In the genomic region with DNA sequence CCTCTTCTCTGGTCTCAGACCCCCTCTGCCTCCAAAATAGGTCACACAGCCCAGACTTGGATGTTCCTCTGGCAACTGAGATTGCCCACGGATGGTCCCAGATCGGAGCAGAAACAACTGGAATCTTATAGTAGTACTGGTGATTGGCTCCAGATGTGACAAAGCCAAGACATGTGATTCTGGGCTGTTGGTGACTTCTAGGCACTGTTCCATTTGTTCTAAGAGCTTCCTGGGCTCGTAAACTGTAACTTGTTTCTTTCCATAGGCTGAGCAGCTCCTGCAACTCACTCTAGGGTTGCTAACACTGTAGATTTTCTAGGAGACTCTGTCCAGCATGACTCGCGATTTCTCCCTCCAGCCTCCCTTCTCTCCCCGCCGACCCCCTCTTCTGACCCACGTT, we compare ENCODE assay signal across 33 mouse cellular contexts. TPM values are rescaled to one million over a fixed set of nuclear protein-coding genes. Genes with fewer than 3 reads are reported as not detected.
DNase-seq lines count a peak whose midpoint lies in the region; ATAC-seq and TF ChIP-seq lines count a peak whose summit lies in the region.
"Had no signal": no experiment of that assay in that cellular context is flagged by ENCODE, and none has a peak within 500 bp of the region (broad histone marks: within the 10 kb centered on the region; RNA-seq: fewer than 3 reads in every experiment).

No protein-coding gene starts in this region.

- ATAC-seq in limb, embryonic 14.5 days (ENCODE audit: low FRiP score, low read depth), result no peak
- ATAC-seq: CD4-positive, CD25-positive, alpha-beta regulatory T cell, adult 4 months; forebrain, embryonic 14.5 days; intestine, postnatal 0 days; Patski had no signal

- in situ Hi-C loops in ES-E14 (cut with MboI; ENCODE audit: low sequenced_read_pairs in 2 of 2, unreplicated experiment in 2 of 2), result no loop called here

- H3K27me3 ChIP-seq in heart, embryonic 10.5 days (ENCODE audit: insufficient read depth, poor library complexity, severe bottlenecking), result peaks cover 6% of the 10 kb centered on the region; the same call in 1 of the 2 replicates
- H3K27me3 ChIP-seq in limb, embryonic 14.5 days (ENCODE audit: control insufficient read depth, insufficient read depth, low read length), result peaks cover 11% of the 10 kb centered on the region; the same call in 1 of the 2 replicates
- H3K27me3 ChIP-seq in limb, embryonic 10.5 days (ENCODE audit: low read depth, poor library complexity, severe bottlenecking), result peaks cover 20% of the 10 kb centered on the region
- H3K27me3 ChIP-seq: hindbrain, embryonic 15.5 days; Patski had no signal

- H3K4me2 ChIP-seq in limb, embryonic 14.5 days (replicated peaks; ENCODE audit: low read depth, low read length, severe bottlenecking), result no peak overlapping the region
- H3K4me2 ChIP-seq: embryonic facial prominence, embryonic 12.5 days; heart, embryonic 11.5 days; hindbrain, embryonic 12.5 days; hindbrain, embryonic 15.5 days had no signal

- no peak overlapping the region for H3K27ac ChIP-seq in heart, embryonic 10.5 days
- no peak overlapping the region for H3K27ac ChIP-seq in limb, embryonic 14.5 days (replicated peaks; ENCODE audit: low read depth, low read length)
- H3K27ac ChIP-seq in limb, embryonic 10.5 days, result no peak overlapping the region
- no peak overlapping the region for H3K27ac ChIP-seq in ES-E14 (ENCODE audit: insufficient read depth, low read depth, low read length, poor library complexity, severe bottlenecking)
- 0 out of 2 replicates have a peak overlapping the region, but pooled peaks have one; percentile 26 for H3K27ac ChIP-seq in brown adipose tissue, adult 24 weeks (replicated peaks; ENCODE audit: low read depth, low read length)
- H3K27ac ChIP-seq: embryonic facial prominence, embryonic 12.5 days; forebrain, embryonic 10.5 days; hindbrain, embryonic 12.5 days; hindbrain, embryonic 15.5 days had no signal

- 65% methylated on average over 8 of the region's 8 CpGs for WGBS in heart, embryonic 10.5 days
- 38% methylated on average over 8 of the region's 8 CpGs for WGBS in limb, embryonic 14.5 days
- WGBS in limb, embryonic 10.5 days, result 65% methylated on average over 8 of the region's 8 CpGs

- peaks cover 39% of the 10 kb centered on the region for H3K4me1 ChIP-seq in heart, embryonic 10.5 days
- H3K4me1 ChIP-seq in limb, embryonic 14.5 days (ENCODE audit: control insufficient read depth, insufficient read depth, low read length), result peaks cover 25% of the 10 kb centered on the region
- peaks cover 22% of the 10 kb centered on the region for H3K4me1 ChIP-seq in limb, embryonic 10.5 days
- H3K4me1 ChIP-seq in ES-E14 (ENCODE audit: control insufficient read depth in 2 of 2, insufficient read depth in 2 of 2, low read length in 2 of 2, poor library complexity in 1 of 2), result peaks cover 0 to 5% of the 10 kb centered on the region in 2 experiments; a peak in 1 of 4 replicates
- H3K4me1 ChIP-seq in brown adipose tissue, adult 24 weeks (ENCODE audit: control insufficient read depth, insufficient read depth, insufficient read length, low read length), result peaks cover 13% of the 10 kb centered on the region

- peak; percentile 55 for DNase-seq in heart, embryonic 10.5 days (ENCODE audit: low spot score)
- DNase-seq in heart, adult 8-10 months (ENCODE audit: low spot score), result no peak
- DNase-seq in limb, embryonic 14.5 days (ENCODE audit: low spot score), result peak; percentile 70
- DNase-seq in limb, embryonic 10.5 days (ENCODE audit: low spot score), result no peak
- DNase-seq in ES-E14 (ENCODE audit: low read depth, low spot score), result no peak
- DNase-seq in urinary bladder, adult 2 months (ENCODE audit: low spot score), result no peak
- no peak for DNase-seq in adrenal gland, postnatal 4 days (ENCODE audit: low spot score in 2 of 2)
- DNase-seq: adrenal gland, adult 2 months; adrenal gland, postnatal 14 days; cerebellum, adult 18-20 months; cerebellum, adult 9-10 months; cerebellum, postnatal 14 days; gastrocnemius, postnatal 25 days; heart, adult 18-20 months had no signal

- no peaks in the 10 kb centered on the region for H3K9me3 ChIP-seq in heart, embryonic 10.5 days
- no peaks in the 10 kb centered on the region for H3K9me3 ChIP-seq in limb, embryonic 14.5 days (ENCODE audit: control insufficient read depth, low read length)
- H3K9me3 ChIP-seq in limb, embryonic 10.5 days (replicated peaks), result no peaks in the 10 kb centered on the region
- no peaks in the 10 kb centered on the region for H3K9me3 ChIP-seq in ES-E14 (ENCODE audit: control insufficient read depth, insufficient read depth, low read depth, low read length)
- H3K9me3 ChIP-seq: embryonic facial prominence, embryonic 12.5 days; forebrain, embryonic 10.5 days; hindbrain, embryonic 12.5 days; hindbrain, embryonic 15.5 days had no signal

- TF ChIP-seq POLR2A in limb, embryonic 14.5 days (IDR thresholded peaks at IDR 0.05; ENCODE audit: borderline replicate concordance, extremely low read depth, insufficient read depth, insufficient read length), result no peak

- H3K9ac ChIP-seq in limb, embryonic 14.5 days (ENCODE audit: low read depth, low read length, severe bottlenecking), result no peak overlapping the region
- H3K9ac ChIP-seq in ES-E14 (ENCODE audit: insufficient read depth, low read depth, low read length, poor library complexity, severe bottlenecking), result no peak overlapping the region
- H3K9ac ChIP-seq: embryonic facial prominence, embryonic 12.5 days; hindbrain, embryonic 12.5 days; hindbrain, embryonic 15.5 days had no signal

- no peak overlapping the region for H3K4me3 ChIP-seq in heart, embryonic 10.5 days
- no peak overlapping the region for H3K4me3 ChIP-seq in limb, embryonic 14.5 days (replicated peaks; ENCODE audit: low read length)
- no peak overlapping the region for H3K4me3 ChIP-seq in limb, embryonic 10.5 days
- no peak overlapping the region for H3K4me3 ChIP-seq in ES-E14 (ENCODE audit: insufficient read depth in 1 of 2, low read depth in 1 of 2, low read length in 2 of 2, poor library complexity in 1 of 2, severe bottlenecking in 1 of 2)
- no peak overlapping the region for H3K4me3 ChIP-seq in brown adipose tissue, adult 24 weeks (ENCODE audit: insufficient read depth, low read depth, low read length)
- H3K4me3 ChIP-seq: embryonic facial prominence, embryonic 12.5 days; forebrain, embryonic 10.5 days; hindbrain, embryonic 12.5 days; hindbrain, embryonic 15.5 days had no signal

- no peaks in the 10 kb centered on the region for H3K36me3 ChIP-seq in heart, embryonic 10.5 days
- no peaks in the 10 kb centered on the region for H3K36me3 ChIP-seq in limb, embryonic 14.5 days (ENCODE audit: control insufficient read depth, insufficient read depth, low read length)
- H3K36me3 ChIP-seq in limb, embryonic 10.5 days, result no peaks in the 10 kb centered on the region
- H3K36me3 ChIP-seq in ES-E14 (ENCODE audit: control insufficient read depth, insufficient read depth, low read length, poor library complexity, severe bottlenecking), result no peaks in the 10 kb centered on the region
- H3K36me3 ChIP-seq: embryonic facial prominence, embryonic 12.5 days; forebrain, embryonic 10.5 days; hindbrain, embryonic 12.5 days; hindbrain, embryonic 15.5 days had no signal

TF ChIP-seq in ES-E14, 5 proteins besides CTCF, POLR2A, EP300 and RAD21:
- TF ChIP-seq CHD2 (IDR thresholded peaks at IDR 0.05; ENCODE audit: low read depth, low read length), result no peak
- TF ChIP-seq MAFK (IDR thresholded peaks at IDR 0.05; ENCODE audit: insufficient read depth, low read depth, low read length), result 0 out of 2 replicates have a peak, but pooled peaks have one; percentile 21
- no peak for TF ChIP-seq ZNF384 (IDR thresholded peaks at IDR 0.05; ENCODE audit: low read depth, low read length)
- TF ChIP-seq HCFC1 (IDR thresholded peaks at IDR 0.05; ENCODE audit: borderline replicate concordance, insufficient read depth, low read length), result no peak
- no peak for TF ChIP-seq ZC3H11A (IDR thresholded peaks at IDR 0.05; ENCODE audit: borderline replicate concordance, low read depth, low read length)

RNA-seq across cellular contexts. Expression of gene F3, which starts 4.7 kb away (rescaled TPM):
- 9.2 TPM in 2 replicates for polyA plus RNA-seq in heart, embryonic 10.5 days (2016; fragmentation: Nextera tagmentation; extraction: Ambion mirVana)
- total RNA-seq in heart, adult 8-10 months (2022), result 10 to 100 TPM; 21.5 to 33.6 (median 24.0) TPM
- 8.2 and 8.3 TPM in 2 replicates for polyA plus RNA-seq in limb, embryonic 14.5 days (2012; rRNA removed)
- polyA plus RNA-seq in limb, embryonic 14.5 days (2014; fragmentation: Nextera tagmentation; extraction: Ambion mirVana), result 14.0 and 16.5 TPM in 2 replicates
- polyA plus RNA-seq in limb, embryonic 10.5 days (2016; fragmentation: Nextera tagmentation; extraction: Ambion mirVana), result 5.0 and 5.3 TPM in 2 replicates
- total RNA-seq in ES-E14 (2012; rRNA removed), result 28.4 and 57.8 TPM in 2 replicates
- 32.7 and 54.0 TPM in 2 replicates for polyA plus RNA-seq in brown adipose tissue, adult 24 weeks (2012; ENCODE audit: insufficient read depth, insufficient read length, missing spikeins)
- polyA plus RNA-seq in urinary bladder, adult 2 months (2012; rRNA removed), result 71.6 and 95.8 TPM in 2 replicates
- total RNA-seq in adrenal gland, postnatal 4 days (2021), result 1 to 10 TPM; 5.8 to 8.3 TPM
- polyA plus RNA-seq: CD4-positive, CD25-positive, alpha-beta regulatory T cell, adult 4 months had no signal

RNA-seq across cellular contexts. Expression of gene 4930432M17Rik, which starts 48.1 kb away (rescaled TPM):
- not detected in 2 replicates for polyA plus RNA-seq in heart, embryonic 10.5 days (2016; fragmentation: Nextera tagmentation; extraction: Ambion mirVana)
- not detected for total RNA-seq in heart, adult 8-10 months (2022)
- not detected in 2 replicates for polyA plus RNA-seq in limb, embryonic 14.5 days (2012; rRNA removed)
- not detected in 2 replicates for polyA plus RNA-seq in limb, embryonic 14.5 days (2014; fragmentation: Nextera tagmentation; extraction: Ambion mirVana)
- not detected in 2 replicates for polyA plus RNA-seq in limb, embryonic 10.5 days (2016; fragmentation: Nextera tagmentation; extraction: Ambion mirVana)
- total RNA-seq in ES-E14 (2012; rRNA removed), result not detected in 2 replicates
- not detected in 2 replicates for polyA plus RNA-seq in brown adipose tissue, adult 24 weeks (2012; ENCODE audit: insufficient read depth, insufficient read length, missing spikeins)
- polyA plus RNA-seq in urinary bladder, adult 2 months (2012; rRNA removed), result not detected in 2 replicates
- not detected for total RNA-seq in adrenal gland, postnatal 4 days (2021)
- total RNA-seq: adrenal gland, adult 2 months; adrenal gland, postnatal 14 days; gastrocnemius, adult 8-10 months; gastrocnemius, postnatal 25 days; heart, adult 18-20 months; heart, postnatal 25 days; hematopoietic stem cell, adult 5-6 weeks had no signal
- polyA plus RNA-seq: adrenal gland, adult 2 months; brain, embryonic 14.5 days; C2C12; CD4-positive, CD25-positive, alpha-beta regulatory T cell, adult 4 months; embryonic facial prominence, embryonic 12.5 days; forebrain, embryonic 10.5 days; forebrain, embryonic 14.5 days; gonadal fat pad, adult 2 months; heart, embryonic 11.5 days; heart, embryonic 14.5 days; heart, postnatal 0 days; hindbrain, embryonic 12.5 days; hindbrain, embryonic 15.5 days; intestine, embryonic 14.5 days; intestine, postnatal 0 days; Patski had no signal

Comparison
In these comparisons a context has a peak if more than half of its experiments do, and no peak if none do; other contexts are left out.
1. DNase-seq: peak in heart, embryonic 10.5 days (single experiment) and limb, embryonic 14.5 days (single experiment); none in heart, adult 8-10 months (single experiment), limb, embryonic 10.5 days (single experiment), ES-E14 (single experiment), urinary bladder, adult 2 months (single experiment) and adrenal gland, postnatal 4 days (0 of 2).